Mouse (Mus musculus): ENCODE data around the gene Caln1.

GRCm38 (mm10) chr5:130641881-130642280 lies 272.6 kb downstream of the Caln1 start:
- no peak for TF ChIP-seq CTCF (IDR thresholded peaks at IDR 0.05; ENCODE audit: insufficient read depth, low read depth, low read length)
- TF ChIP-seq POLR2A (IDR thresholded peaks at IDR 0.05; ENCODE audit: insufficient read depth, low read depth, low read length) = no peak

Data from olfactory bulb, adult 2 months (tissue).